Comparison of ENCODE assay signal across 8 mouse cellular contexts in genomic region chr9:52168686-52169270, GRCm38 (mm10). TPM values are rescaled to one million over a fixed set of nuclear protein-coding genes. Genes with fewer than 3 reads are reported as not detected.
A peak's percentile ranks its signal among the peaks of the same experiment; 100 is the strongest.
DNase-seq lines count a peak whose midpoint lies in the region; ATAC-seq and TF ChIP-seq lines count a peak whose summit lies in the region.

No protein-coding gene starts in this region.

- under 1% methylated on average over 24 of the region's 34 CpGs for WGBS in forebrain, embryonic 16.5 days
- WGBS in lung, postnatal 0 days, result 2% methylated on average over 12 of the region's 34 CpGs

- peak overlapping the region; percentile 96 for H3K27ac ChIP-seq in forebrain, embryonic 16.5 days (ENCODE audit: low read length)
- H3K27ac ChIP-seq in lung, postnatal 0 days (ENCODE audit: low read length), result peak overlapping the region; percentile 92

- peak; percentile 83 for DNase-seq in G1E (ENCODE audit: low spot score)
- DNase-seq in c-Kit-positive CD71-positive TER-119-positive erythroid progenitor cells, embryonic 14.5 days (ENCODE audit: low spot score), result peak; percentile 29
- DNase-seq in heart, postnatal 4 days, result peak; percentile 85
- peak; percentile 81 for DNase-seq in layer of hippocampus, adult 9-11 months
- DNase-seq in lung, postnatal 0 days (ENCODE audit: low spot score), result peak; percentile 94
- DNase-seq in retina, postnatal 1 day, result peak; percentile 93
- peak; percentile 62 for DNase-seq in urinary bladder, adult 2 months (ENCODE audit: low spot score)

- H3K9me3 ChIP-seq in G1E (replicated peaks), result no peaks in the 10 kb centered on the region
- H3K9me3 ChIP-seq in forebrain, embryonic 16.5 days (ENCODE audit: control insufficient read depth, low read length), result no peaks in the 10 kb centered on the region
- H3K9me3 ChIP-seq in lung, postnatal 0 days (ENCODE audit: low read length), result no peaks in the 10 kb centered on the region

- no peaks in the 10 kb centered on the region for H3K27me3 ChIP-seq in G1E (ENCODE audit: insufficient read depth, low read length)
- no peaks in the 10 kb centered on the region for H3K27me3 ChIP-seq in forebrain, embryonic 16.5 days (replicated peaks; ENCODE audit: control insufficient read depth, insufficient read depth, low read length)
- no peaks in the 10 kb centered on the region for H3K27me3 ChIP-seq in lung, postnatal 0 days (replicated peaks; ENCODE audit: insufficient read depth, low read length)

- peak; percentile 45 for ATAC-seq in G1E (ENCODE audit: extremely low read depth, insufficient number of reproducible peaks, low FRiP score, poor library complexity, severe bottlenecking)
- peak; percentile 91 for ATAC-seq in forebrain, embryonic 16.5 days
- peak; percentile 87 for ATAC-seq in lung, postnatal 0 days

- H3K36me3 ChIP-seq in G1E (replicated peaks), result peaks cover 8% of the 10 kb centered on the region
- no peaks in the 10 kb centered on the region for H3K36me3 ChIP-seq in forebrain, embryonic 16.5 days (ENCODE audit: control insufficient read depth, insufficient read depth)
- no peaks in the 10 kb centered on the region for H3K36me3 ChIP-seq in lung, postnatal 0 days (ENCODE audit: insufficient read depth, low read length)

- peak overlapping the region; percentile 57 for H3K4me2 ChIP-seq in forebrain, embryonic 16.5 days (ENCODE audit: low read length)
- peak overlapping the region; percentile 84 for H3K4me2 ChIP-seq in lung, postnatal 0 days (replicated peaks; ENCODE audit: low read depth, low read length)

- TF ChIP-seq CTCF in G1E (IDR thresholded peaks at IDR 0.05; ENCODE audit: low read depth, low read length), result no peak
- TF ChIP-seq CTCF in lung, postnatal 0 days (IDR thresholded peaks at IDR 0.05), result peak; percentile 64

- peaks cover 70% of the 10 kb centered on the region for H3K4me1 ChIP-seq in G1E (ENCODE audit: insufficient read depth, low read depth, low read length)
- peaks cover 32% of the 10 kb centered on the region for H3K4me1 ChIP-seq in forebrain, embryonic 16.5 days (replicated peaks; ENCODE audit: control insufficient read depth, insufficient read depth, low read length)
- H3K4me1 ChIP-seq in lung, postnatal 0 days (ENCODE audit: insufficient read depth, low read depth, low read length), result peaks cover 6% of the 10 kb centered on the region; the same call in 1 of the 2 replicates

- TF ChIP-seq EP300 in lung, postnatal 0 days (IDR thresholded peaks at IDR 0.05), result no peak

- H3K9ac ChIP-seq in forebrain, embryonic 16.5 days (replicated peaks; ENCODE audit: low read depth, low read length), result peak overlapping the region; percentile 98
- peak overlapping the region; percentile 91 for H3K9ac ChIP-seq in lung, postnatal 0 days (replicated peaks; ENCODE audit: low read depth)

- H3K4me3 ChIP-seq in G1E (ENCODE audit: low read depth, low read length), result peak overlapping the region; percentile 94
- peak overlapping the region; percentile 92 for H3K4me3 ChIP-seq in forebrain, embryonic 16.5 days (replicated peaks; ENCODE audit: low read length)
- peak overlapping the region; percentile 85 for H3K4me3 ChIP-seq in lung, postnatal 0 days (ENCODE audit: low read depth, low read length)

RNA-seq across cellular contexts. Expression of gene Zc3h12c, which starts 0.4 kb away (rescaled TPM):
- 16.7 and 17.5 TPM in 2 replicates for total RNA-seq in G1E (2014; fragmentation: Nextera tagmentation)
- 20.0 and 22.7 TPM in 2 replicates for total RNA-seq in G1E (2017)
- 0.42 and 0.63 TPM in 2 replicates for polyA plus RNA-seq in G1E (2012)
- 6.4 and 7.4 TPM in 2 replicates for polyA plus RNA-seq in forebrain, embryonic 16.5 days (2015; fragmentation: Nextera tagmentation; extraction: Ambion mirVana)
- total RNA-seq in heart, postnatal 4 days (2021), result 10 to 100 TPM; 13.0 to 13.3 TPM
- polyA plus RNA-seq in lung, postnatal 0 days (2015; fragmentation: Nextera tagmentation; extraction: Ambion mirVana), result 2.0 and 2.3 TPM in 2 replicates
- 2.5 and 3.2 TPM in 2 replicates for polyA plus RNA-seq in urinary bladder, adult 2 months (2012; rRNA removed)

Comparison
In these comparisons a context has a peak if more than half of its experiments do, and no peak if none do; other contexts are left out.
1. Peak in every context shown above with its lines: DNase-seq, ATAC-seq, H3K4me3 ChIP-seq and H3K27ac ChIP-seq.
2. DNase-seq: peak in every context shown above with its lines; median percentile 94 in lung, postnatal 0 days; 93 in retina, postnatal 1 day; 85 in heart, postnatal 4 days; 83 in G1E; 81 in layer of hippocampus, adult 9-11 months; 62 in urinary bladder, adult 2 months; 29 in c-Kit-positive CD71-positive TER-119-positive erythroid progenitor cells, embryonic 14.5 days.